Mouse (Mus musculus) myocyte (in vitro differentiated cells): Measurements from ENCODE around the gene Irf3.

Source experiments
- E2F4 ChIP-seq: IDR thresholded peaks from one replicate; pipeline ENCODE4 v1.6.1; 2011; ENCODE audit warnings: mild to moderate bottlenecking, control low read depth, moderate library complexity; ENCODE audit not compliant: insufficient read depth
- MAX ChIP-seq: IDR thresholded peaks from one replicate; pipeline ENCODE4 v1.6.1; 2011; ENCODE audit warnings: low read depth, mild to moderate bottlenecking, control low read depth
- MYOD1 ChIP-seq, 3 experiments: IDR thresholded peaks; one replicate each; pipeline ENCODE4 v1.6.1; 2011; ENCODE audit warnings: control low read depth in 2 of 3, low read depth in 2 of 3, mild to moderate bottlenecking in 2 of 3, moderate library complexity in 1 of 3; ENCODE audit not compliant: insufficient read length in 2 of 3, control insufficient read depth in 1 of 3
- POLR2A ChIP-seq: IDR thresholded peaks from one replicate; pipeline ENCODE4 v1.6.1; 2011; ENCODE audit warnings: low read depth, mild to moderate bottlenecking, control low read depth, moderate library complexity; ENCODE audit not compliant: insufficient read length
- POLR2AphosphoS2 ChIP-seq: IDR thresholded peaks from one replicate; pipeline ENCODE4 v1.6.1; 2011; ENCODE audit warnings: low read depth, control low read depth; ENCODE audit not compliant: insufficient read length
- SRF ChIP-seq: IDR thresholded peaks from one replicate; pipeline ENCODE4 v1.6.1; 2011; ENCODE audit warnings: low read depth; ENCODE audit not compliant: control insufficient read depth, insufficient read length
- USF1 ChIP-seq: IDR thresholded peaks from one replicate; pipeline ENCODE4 v1.6.1; 2011; ENCODE audit warnings: low read depth, mild to moderate bottlenecking, control low read depth, moderate library complexity

DNA sequence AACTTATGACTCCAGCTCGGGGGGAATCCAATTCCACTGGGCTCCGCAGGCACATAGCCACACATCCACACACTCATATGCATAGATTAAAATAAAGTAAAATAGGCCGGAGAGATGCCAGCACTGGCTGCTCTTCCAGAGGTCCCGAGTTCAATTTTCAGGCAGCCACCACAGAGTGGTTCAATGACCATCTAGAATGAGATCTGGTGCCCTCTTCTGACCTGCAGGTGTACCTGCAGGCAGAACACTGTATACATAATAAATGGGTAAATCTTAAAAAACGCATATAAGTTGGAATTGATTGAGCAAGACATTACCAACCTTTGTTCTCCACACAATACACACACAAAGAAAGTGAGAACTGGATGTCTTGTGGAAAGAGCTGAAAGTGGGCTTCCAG lies 41.8 kb upstream of the Irf3 start:
- TF ChIP-seq MAX (no peak), POLR2AphosphoS2 (no peak), MYOD1 (IDR thresholded peaks at IDR 0.05; ENCODE audit: control insufficient read depth in 1 of 3, insufficient read length in 2 of 3, low read depth in 2 of 3) (no peak), POLR2A (no peak), E2F4 (no peak), USF1 (no peak), SRF (no peak)
